Mouse (Mus musculus) neural tube, embryonic 10.5 days (tissue): ENCODE measurements around the gene Sec11a.
"Not testable (repeated sequence)": the region's sequence is repeated elsewhere in the genome, so short reads cannot be mapped to it uniquely, and the experiment has no call there.

Experiments used
- DNase-seq: peaks from one replicate; pipeline ENCODE4 v3.0.0-alpha.2; 2017; ENCODE audit warnings: low spot score; ENCODE audit errors: extremely low spot score

Gene Sec11a

GRCm38 (mm10) chr7:80947445-80948350, at the start of gene Sec11a:
TSS of gene Sec11a (minus strand) at chr7:80947780.
- peak; percentile 97 for DNase-seq

- no peak for DNase-seq
Measured at GRCm38 (mm10) chr7:80995266-80996146, 47.9 kb upstream of the Sec11a start.

GRCm38 (mm10) chr7:80994663-80995005, 47.1 kb upstream of the Sec11a start:
- no peak for DNase-seq

GRCm38 (mm10) chr7:80993834-80994662, 46.5 kb upstream of the Sec11a start:
- no peak for DNase-seq

DNA sequence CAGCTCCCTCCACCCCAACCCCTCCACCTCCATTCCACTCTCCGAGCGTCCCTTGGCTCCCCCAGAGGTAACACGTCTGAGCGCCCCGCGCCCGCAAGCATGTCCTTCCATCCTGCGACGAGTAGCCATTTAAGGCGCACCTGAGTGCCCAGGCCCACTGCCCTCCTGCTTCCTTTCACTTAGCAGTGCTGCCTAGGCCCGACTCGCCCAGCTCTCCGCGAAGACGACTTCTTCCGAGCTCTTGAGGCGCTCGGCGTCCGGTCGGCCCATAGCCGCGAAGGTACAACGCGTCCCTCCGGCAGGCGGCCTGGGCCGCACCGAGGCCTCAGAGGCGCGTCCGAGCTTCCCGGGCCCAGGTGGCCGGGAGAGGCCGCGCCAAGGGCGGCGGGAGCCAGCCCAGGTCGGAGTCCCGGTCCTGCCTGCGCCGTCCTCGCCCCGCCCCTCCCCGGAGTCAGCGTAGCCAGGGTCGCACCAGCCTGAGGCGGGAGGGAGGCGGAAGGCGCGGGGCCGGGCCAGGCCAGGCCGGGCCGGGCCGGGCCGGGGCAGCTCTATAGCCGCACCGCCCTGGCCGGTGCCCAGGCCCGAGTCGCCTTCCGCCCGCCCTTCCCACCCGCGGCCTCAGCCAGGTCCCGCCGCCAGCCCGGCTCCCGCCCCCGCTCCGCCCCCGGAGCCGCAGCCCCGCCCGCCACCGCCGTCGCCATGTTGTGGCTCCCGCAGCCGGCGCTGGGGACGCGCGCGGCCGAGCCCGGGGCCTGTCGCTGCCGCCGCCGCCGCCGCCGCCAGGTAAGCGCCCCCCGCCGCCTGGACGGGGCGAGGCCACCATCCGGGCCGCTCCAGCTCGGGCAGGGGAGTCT, 45.6 kb upstream of the Sec11a start, which contains the start of gene Zfp592:
TSS of gene Zfp592 (plus strand) at position 702 of the 854 bp plus-strand sequence.
- DNase-seq: peak; percentile 90

DNA sequence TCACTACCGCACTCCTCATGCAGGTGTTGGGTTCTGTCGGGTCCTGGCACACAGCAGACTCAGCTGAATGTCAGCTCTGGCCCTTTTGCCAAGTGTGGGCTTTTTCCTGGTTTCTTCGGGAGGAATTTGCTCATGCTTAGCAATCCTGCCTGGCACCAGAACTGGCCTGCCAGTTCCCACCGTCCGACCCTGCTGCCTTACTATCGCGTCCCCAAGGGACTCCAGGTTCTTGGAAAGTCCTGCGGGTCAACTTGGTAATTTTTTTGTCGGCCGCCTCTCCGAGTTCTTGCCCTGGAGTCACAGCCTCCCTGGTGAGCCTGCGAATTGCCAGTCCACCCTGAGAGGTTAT, 45.0 kb upstream of the Sec11a start:
- DNase-seq: no peak

DNA sequence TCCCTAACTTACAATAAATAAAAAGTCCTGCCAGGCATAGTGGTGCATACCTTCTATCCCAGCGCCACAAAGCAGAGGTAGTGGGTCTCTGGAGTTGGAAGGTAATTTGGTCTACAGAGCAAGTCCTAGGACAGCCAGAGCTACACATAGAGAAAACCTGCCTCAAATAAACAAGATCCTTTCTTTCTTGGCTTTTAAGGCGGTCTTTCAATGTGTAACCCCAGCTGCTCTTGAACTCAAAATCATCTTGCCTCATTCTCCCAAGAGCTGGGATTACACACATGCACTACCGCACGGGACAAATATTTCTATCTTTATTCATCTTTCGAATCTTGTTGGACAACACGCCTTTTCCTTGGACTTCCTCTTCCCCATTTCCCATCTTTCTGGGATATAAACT, 44.5 kb upstream of the Sec11a start:
- DNase-seq: no peak

DNA sequence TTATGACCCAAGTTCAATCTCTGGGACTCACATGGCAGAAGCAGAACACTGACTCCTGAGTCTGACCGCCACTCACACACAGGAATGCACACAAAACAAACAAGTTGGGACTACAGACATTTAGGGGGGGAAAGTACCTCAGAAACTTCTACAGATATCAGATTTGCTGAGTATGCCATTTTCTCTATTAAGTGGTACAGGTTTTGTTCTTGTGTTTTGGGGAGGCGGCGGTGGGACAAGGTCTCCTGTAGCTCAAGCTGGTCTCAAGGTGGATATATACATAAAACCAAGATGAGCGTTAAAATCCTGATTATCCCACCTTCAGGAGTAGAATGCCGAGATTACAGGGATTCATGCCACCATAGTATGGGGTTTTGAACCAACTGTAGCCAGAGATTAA, 44.0 kb upstream of the Sec11a start:
- no peak for DNase-seq

DNA sequence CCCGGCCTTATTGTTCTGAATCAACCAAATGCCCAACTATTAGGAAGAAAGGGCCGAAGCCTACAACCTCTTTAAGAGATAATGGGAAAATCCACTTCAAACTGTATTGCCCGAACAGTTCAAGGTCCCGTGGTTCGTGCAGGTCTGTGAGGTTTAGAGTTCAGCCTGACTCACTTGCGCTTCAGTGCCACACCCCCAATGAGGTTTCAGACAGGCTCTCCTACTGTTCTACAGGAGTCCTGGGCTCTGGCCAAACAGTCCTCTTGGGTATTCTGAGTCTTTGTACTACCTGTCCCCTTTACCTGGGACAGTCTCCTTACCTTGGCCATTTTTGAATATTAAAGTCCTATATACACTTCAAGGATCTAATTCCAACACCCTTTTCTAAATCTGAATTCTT, 42.7 kb upstream of the Sec11a start:
- no peak for DNase-seq

- DNase-seq: no peak
Measured at GRCm38 (mm10) chr7:80987805-80988625, 40.4 kb upstream of the Sec11a start.

DNA sequence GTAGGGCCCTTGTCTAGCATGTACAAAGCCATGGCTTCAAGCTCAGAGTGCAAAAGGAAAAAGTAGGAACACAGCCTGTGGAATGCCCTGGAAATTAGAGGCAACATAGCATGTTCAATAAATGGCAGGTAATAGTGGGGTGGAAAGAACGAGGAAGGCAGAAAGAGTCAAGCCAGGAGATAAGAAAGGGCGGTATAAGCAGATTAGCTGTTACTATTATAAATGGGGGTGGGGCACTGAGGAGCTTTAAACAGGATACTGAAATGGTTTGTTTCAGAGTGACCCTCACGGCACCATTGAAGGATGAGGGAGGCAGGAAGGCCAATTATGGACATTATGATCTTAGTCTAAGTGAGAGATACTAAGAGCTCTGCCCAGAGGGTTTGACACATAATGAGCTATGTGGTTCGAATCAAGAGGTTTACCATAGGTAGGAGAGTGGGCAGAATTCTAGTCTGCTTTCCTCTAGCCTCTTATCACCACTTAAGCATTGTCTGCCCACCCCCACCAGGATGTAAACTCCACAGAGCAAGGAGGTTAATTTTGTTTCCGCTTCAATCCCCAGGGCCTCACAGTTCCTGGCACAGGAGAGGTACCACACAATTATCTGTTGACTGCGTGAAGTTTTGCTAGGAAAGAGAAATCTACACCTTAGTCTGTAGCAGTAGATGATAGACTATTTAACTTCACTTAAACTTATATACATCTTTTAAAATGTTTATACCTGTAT, 39.0 kb upstream of the Sec11a start:
- no peak for DNase-seq

- no peak for DNase-seq
Measured at GRCm38 (mm10) chr7:80980566-80980965, 33.0 kb upstream of the Sec11a start.

GRCm38 (mm10) chr7:80973638-80974015, 26.0 kb upstream of the Sec11a start:
- not testable (repeated sequence) for DNase-seq

GRCm38 (mm10) chr7:80972920-80973637, 25.5 kb upstream of the Sec11a start:
- DNase-seq: not testable (repeated sequence)

- no peak for DNase-seq
Measured at GRCm38 (mm10) chr7:80972082-80972481, 24.5 kb upstream of the Sec11a start.

- no peak for DNase-seq
Measured at GRCm38 (mm10) chr7:80971419-80971818, 23.8 kb upstream of the Sec11a start.

DNA sequence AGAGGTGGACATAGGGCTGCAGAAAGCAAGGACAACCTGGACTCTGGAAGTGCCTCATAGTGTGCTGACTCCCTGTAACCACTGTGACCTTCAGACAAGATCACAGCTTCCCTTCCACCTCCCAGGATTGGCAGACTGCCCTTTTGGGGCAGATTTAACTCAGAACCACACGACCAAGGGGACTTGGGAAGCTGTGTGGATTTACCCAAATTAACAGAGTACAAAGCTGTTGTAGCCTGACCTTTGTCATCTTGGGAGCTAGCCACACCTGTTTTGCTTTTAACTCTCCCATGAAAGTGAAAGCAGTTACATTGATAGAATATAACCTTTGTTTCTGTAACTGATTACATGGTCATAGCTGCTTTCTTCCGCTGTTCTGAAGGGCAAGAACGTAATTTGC, 23.3 kb upstream of the Sec11a start:
- no peak for DNase-seq

DNA sequence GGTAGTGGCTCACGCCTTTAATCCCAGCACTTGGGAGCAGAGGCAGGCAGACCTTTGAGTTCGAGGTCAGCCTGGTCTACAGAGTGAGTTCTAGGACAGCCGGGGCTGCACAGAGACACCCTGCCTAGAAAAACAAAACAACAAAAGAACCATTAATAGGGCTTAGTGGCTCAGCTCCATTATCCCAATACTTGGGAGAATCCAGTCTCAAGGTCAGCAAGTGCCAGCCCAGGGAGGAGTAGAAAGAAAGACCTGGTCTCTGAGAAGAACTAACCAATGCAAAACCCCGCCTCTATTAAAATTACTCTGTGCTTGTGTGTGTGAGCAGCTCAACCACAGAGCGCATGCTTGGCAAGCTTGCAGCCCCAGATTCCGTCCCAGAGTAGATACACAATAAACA, 15.2 kb upstream of the Sec11a start:
- no peak for DNase-seq
